Mouse (Mus musculus) lung, postnatal 36 days (tissue): ENCODE data around the gene Rhox7a.
"Not testable (repeated sequence)": the region's sequence is repeated elsewhere in the genome, so short reads cannot be mapped to it uniquely, and the experiment has no call there.

Experiments
- DNase-seq: peaks from one replicate; pipeline ENCODE4 v3.0.0; 2022; ENCODE audit warnings: mixed read lengths

The Rhox7a gene

DNA sequence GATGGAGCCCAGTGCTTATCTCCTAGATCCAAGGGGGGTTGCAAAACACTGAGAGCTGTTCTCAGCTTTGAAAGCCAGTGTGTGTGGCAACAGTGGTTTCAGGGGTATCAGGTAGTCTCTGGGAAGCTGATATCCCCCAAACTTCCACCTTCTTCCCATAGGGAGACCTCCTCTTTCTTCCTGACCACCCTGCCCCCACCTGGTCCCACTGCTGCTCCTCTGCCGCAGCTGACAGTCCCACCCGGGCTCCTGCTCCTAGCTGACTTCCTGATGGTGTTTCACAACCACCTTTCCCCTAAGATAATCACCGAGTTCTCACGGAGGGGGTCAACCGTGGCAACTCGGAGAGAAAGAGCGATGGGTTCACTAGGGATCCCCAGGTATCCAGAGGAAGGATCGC lies at the start of gene Rhox7a:
Gene Rhox7a (plus strand): TSS at position 301 of the 400 bp plus-strand sequence.
- not testable (repeated sequence) for DNase-seq

DNA sequence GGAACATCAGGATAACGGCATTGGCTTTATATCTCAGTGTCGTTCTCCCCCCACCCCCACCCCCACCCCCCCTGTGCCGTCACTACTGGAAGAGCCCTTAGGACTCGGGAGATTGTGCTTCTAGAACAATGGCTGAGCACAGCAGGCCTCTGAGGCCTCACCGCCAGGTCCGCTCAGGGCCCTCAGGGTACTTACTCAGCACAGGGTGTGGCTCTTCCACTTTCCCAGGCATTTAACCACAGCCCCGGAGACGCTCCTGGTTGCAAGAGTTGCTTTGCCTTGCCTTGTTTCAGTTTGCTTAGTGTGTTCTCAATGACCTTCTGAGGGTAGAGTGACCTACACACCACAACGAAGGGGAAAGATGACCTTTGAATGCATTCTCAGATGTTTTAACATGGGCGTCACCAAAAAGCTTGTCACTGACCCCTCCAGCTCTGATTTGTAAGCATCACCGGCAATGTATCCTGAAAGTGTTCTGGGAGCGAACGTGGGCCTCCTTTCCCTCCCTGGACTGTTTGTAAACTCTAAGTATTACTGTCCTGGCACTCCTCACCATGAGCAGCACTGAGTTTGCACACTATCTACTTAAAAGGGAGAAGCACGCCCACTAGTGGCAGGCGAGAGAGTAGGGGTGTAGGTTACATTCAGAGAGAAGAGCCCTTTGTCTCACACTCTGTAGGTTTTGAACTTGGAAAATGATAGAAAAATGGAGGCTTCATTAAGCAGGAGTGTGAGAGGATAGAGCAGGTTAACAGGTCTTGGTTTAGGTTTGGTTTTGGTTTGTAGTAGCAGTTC lies 24.0 kb upstream of the Rhox7a start:
- no peak for DNase-seq

DNA sequence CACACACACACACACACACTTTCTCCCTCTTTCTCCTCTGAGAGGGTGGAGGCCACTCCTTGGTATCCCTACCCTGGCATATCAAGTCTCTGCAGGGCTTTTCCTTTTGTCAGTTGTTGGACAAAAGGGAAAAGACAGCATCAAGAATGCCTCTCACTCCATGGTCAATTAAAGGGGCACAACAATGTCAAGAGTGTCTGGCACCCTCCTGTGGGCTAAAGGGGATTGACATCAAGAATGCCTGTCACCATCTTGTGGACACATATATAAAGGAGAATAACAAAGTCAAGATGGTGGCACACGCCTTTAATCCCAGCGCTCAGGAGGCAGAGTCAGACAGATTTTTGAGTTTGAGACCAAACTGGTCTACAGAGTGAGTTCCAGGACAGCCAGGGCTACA lies 22.1 kb upstream of the Rhox7a start:
- DNase-seq: no peak

DNA sequence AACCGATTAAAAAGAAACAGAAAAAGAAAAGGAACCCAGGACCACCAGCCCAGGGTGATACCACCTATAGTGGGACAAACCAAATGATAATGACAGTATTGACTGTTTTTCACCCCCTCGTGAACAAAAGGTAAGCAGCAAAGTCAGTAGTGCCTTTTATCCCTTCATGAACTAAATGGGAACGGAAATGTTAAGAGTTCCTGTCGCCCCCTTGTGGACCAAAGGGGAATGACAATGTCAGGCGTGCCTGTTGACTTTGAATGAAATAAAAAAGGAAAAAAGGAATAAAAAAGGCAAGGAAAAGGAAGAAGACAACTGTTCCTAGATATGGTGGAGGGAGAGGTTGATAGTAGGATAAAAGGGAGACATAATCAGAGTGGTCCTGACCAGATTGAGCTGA lies 20.3 kb upstream of the Rhox7a start:
- peak; percentile 23 for DNase-seq

DNA sequence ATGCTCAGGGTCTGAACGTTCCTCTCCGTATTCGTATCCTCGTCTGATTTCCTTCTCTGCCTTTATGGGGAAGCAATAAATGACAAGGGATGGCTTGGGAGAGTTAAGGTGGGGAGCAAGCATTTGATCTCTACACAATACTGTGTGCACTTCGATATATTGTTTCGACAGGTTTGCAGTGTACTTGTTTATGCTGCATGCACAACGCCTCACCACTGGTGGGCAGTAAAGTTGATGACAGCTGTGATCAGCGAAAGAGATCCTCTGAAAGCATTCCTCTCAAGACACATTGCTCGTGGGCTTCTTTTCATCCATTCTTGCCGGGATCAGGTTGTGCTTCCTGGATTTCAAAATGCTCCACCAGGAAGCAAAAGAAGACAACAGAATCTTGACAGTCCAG lies 15.8 kb upstream of the Rhox7a start:
- no peak for DNase-seq

DNA sequence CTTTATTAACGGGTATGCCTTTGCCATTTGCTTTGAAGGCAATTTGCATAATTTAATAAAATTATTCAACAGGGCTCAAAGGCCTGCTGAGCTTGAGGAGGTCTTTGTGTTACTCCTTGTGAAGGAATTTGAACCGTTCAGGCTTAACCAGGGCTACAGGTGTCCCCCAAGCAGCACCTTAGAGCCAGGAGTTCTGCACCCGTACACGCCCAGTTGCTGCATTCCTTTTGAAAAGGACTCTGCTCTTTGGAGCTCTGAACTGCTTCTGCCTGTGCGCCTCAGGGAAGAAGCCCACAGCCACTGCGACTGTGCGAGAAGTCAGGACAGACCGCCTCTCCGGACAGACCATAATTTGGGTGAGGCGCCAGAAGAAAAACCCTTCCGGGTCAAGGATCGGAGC lies 4.9 kb upstream of the Rhox7a start, which contains the start of gene Rhox6:
Gene Rhox6 (plus strand): TSS at position 301 of the 400 bp plus-strand sequence.
- not testable (repeated sequence) for DNase-seq

DNA sequence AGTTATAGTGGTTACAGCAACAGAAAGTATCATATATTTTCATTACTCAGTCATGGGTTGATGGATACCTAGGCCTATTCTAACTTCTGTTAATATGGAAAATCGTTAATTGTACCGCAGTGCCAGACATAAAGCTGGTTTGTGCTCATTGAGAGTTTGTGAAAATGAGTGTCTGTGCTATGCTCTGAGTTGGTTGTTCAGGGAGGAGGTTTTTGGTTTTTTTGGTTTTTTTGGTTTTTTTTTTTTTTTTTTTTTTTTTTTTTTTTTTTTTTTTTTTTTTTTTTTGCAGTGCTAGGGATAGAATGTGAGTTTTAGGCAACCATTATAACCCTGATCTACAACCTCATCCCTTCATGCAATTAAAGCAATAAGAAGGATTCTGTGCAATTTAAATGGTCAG lies 40.2 kb downstream of the Rhox7a start:
- no peak for DNase-seq

DNA sequence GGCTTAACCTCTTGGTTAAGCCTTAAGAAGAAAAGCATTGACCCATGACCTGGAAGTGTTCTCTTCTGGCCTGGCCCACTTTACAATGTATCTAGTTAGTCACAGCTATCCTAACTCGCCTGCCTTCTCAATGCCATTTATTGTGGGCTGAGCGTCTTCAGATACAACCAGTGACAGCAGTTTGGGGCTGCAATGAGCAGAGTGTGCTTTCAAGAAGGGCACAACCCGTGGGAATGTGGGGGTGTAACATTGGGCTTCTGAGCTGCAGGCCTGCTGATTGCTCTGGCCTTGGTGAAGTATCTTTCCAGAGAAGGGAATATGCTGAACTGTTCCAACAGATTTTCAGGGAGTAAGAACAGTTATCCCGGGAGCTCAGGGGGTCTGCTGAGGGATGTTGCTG lies 47.4 kb downstream of the Rhox7a start, which contains the start of gene Rhox8:
Gene Rhox8 (minus strand): TSS at position 101 of the 400 bp plus-strand sequence.
- DNase-seq: no peak
